Mouse (Mus musculus) midbrain, embryonic 16.5 days (tissue): ENCODE results near the gene Fgl2. TPM values are rescaled to one million over a fixed set of nuclear protein-coding genes. Genes with fewer than 3 reads are reported as not detected.

Experiments used
- ATAC-seq: fragments of 200-750 bp; cut with Nextera tagmentation; 2 replicates; pipeline ENCODE4 v1.8.0; 2017; ENCODE audit warnings: moderate TSS enrichment
- H3K27ac ChIP-seq: fragments of 300-500 bp; sonication (generic); 2 replicates; pipeline ENCODE4 v1.5.1; 2014; ENCODE audit warnings: mild to moderate bottlenecking, low read length, mixed read lengths
- H3K27me3 ChIP-seq: fragments of 300-500 bp; sonication (generic); 2 replicates; pipeline ENCODE4 v1.6.1; 2014; ENCODE audit warnings: low read depth, low read length, mixed read lengths; ENCODE audit not compliant: control insufficient read depth, insufficient read depth
- H3K36me3 ChIP-seq: fragments of 300-500 bp; sonication (generic); 2 replicates; pipeline ENCODE4 v1.6.1; 2014; ENCODE audit warnings: mild to moderate bottlenecking, low read length, moderate library complexity, mixed read lengths; ENCODE audit not compliant: control insufficient read depth, insufficient read depth
- H3K4me1 ChIP-seq: fragments of 300-500 bp; sonication (generic); 2 replicates; pipeline ENCODE4 v1.6.1; 2014; ENCODE audit warnings: mild to moderate bottlenecking, low read length, mixed read lengths; ENCODE audit not compliant: control insufficient read depth, insufficient read depth
- H3K4me2 ChIP-seq: fragments of 300-500 bp; sonication (generic); 2 replicates; pipeline ENCODE4 v1.6.1; 2014; ENCODE audit warnings: mild to moderate bottlenecking, low read length, mixed read lengths
- H3K4me3 ChIP-seq: fragments of 300-500 bp; sonication (generic); 2 replicates; pipeline ENCODE4 v1.5.1; 2014; ENCODE audit warnings: low read depth, mild to moderate bottlenecking, low read length, moderate library complexity, mixed read lengths
- H3K9ac ChIP-seq: fragments of 300-500 bp; sonication (generic); 2 replicates; pipeline ENCODE4 v1.6.1; 2014; ENCODE audit warnings: low read depth, low read length, mixed read lengths
- H3K9me3 ChIP-seq: fragments of 300-500 bp; sonication (generic); replicated peaks from 2 replicates; pipeline ENCODE4 v1.6.1; 2014; ENCODE audit warnings: mild to moderate bottlenecking, low read length, mixed read lengths; ENCODE audit not compliant: control insufficient read depth, poor library complexity, severe bottlenecking
- WGBS: fragments of 180-500 bp; shearing (Covaris S2); extraction: QIAGEN DNeasy Blood & Tissue Kit; methylation state at CpG from one replicate; pipeline ENCODE4 v1.1.7; 2014; 5-methylcytosine and 5-hydroxymethylcytosine counted together
- polyA plus RNA-seq: library from polyadenylated mRNA; unstranded; fragments of >200 nt; fragmentation: Nextera tagmentation; extraction: Ambion mirVana; gene quantifications from 2 replicates; pipeline ENCODE4 v1.2.1, GENCODE M21; 2015

Fgl2 gene
- polyA plus RNA-seq, 1 experiment from 2014 or later: 1.9 TPM

GRCm38 (mm10) chr5:21381986-21382385 lies 9.5 kb downstream of the Fgl2 start:
- Histone ChIP-seq H3K4me3 (no peak overlapping the region), H3K9ac (no peak overlapping the region), H3K36me3 (no peaks in the 10 kb centered on the region), H3K27me3 (no peaks in the 10 kb centered on the region), H3K4me1 (no peaks in the 10 kb centered on the region), H3K9me3 (no peaks in the 10 kb centered on the region), H3K27ac (no peak overlapping the region), H3K4me2 (no peak overlapping the region)
- 64% methylated on average over 6 of the region's 6 CpGs for WGBS
- no peak for ATAC-seq

GRCm38 (mm10) chr5:21382678-21383077 lies 10.2 kb downstream of the Fgl2 start:
- H3K4me2 ChIP-seq: no peak overlapping the region
- no peaks in the 10 kb centered on the region for H3K36me3 ChIP-seq
- no peaks in the 10 kb centered on the region for H3K9me3 ChIP-seq
- no peaks in the 10 kb centered on the region for H3K27me3 ChIP-seq
- WGBS: 70% methylated on average over 6 of the region's 6 CpGs
- H3K27ac ChIP-seq: no peak overlapping the region
- H3K9ac ChIP-seq: no peak overlapping the region
- no peak for ATAC-seq
- H3K4me3 ChIP-seq: no peak overlapping the region
- no peaks in the 10 kb centered on the region for H3K4me1 ChIP-seq

- H3K4me2 ChIP-seq: no peak overlapping the region
- WGBS: 48% methylated on average over 14 of the region's 14 CpGs
- no peaks in the 10 kb centered on the region for H3K4me1 ChIP-seq
- no peak overlapping the region for H3K9ac ChIP-seq
- no peaks in the 10 kb centered on the region for H3K27me3 ChIP-seq
- H3K4me3 ChIP-seq: no peak overlapping the region
- no peak overlapping the region for H3K27ac ChIP-seq
- H3K9me3 ChIP-seq: no peaks in the 10 kb centered on the region
- no peak for ATAC-seq
- no peaks in the 10 kb centered on the region for H3K36me3 ChIP-seq
Measured at GRCm38 (mm10) chr5:21383392-21384251, 11.2 kb downstream of the Fgl2 start.

GRCm38 (mm10) chr5:21384252-21384960 lies 12.0 kb downstream of the Fgl2 start:
- Histone ChIP-seq H3K27me3 (no peaks in the 10 kb centered on the region), H3K4me1 (no peaks in the 10 kb centered on the region), H3K36me3 (no peaks in the 10 kb centered on the region), H3K9ac (no peak overlapping the region), H3K9me3 (no peaks in the 10 kb centered on the region), H3K27ac (no peak overlapping the region), H3K4me3 (no peak overlapping the region), H3K4me2 (no peak overlapping the region)
- WGBS: 80% methylated on average over 13 of the region's 13 CpGs
- no peak for ATAC-seq

- Histone ChIP-seq H3K4me1 (no peaks in the 10 kb centered on the region), H3K4me3 (no peak overlapping the region), H3K27me3 (no peaks in the 10 kb centered on the region), H3K9ac (no peak overlapping the region), H3K27ac (no peak overlapping the region), H3K4me2 (no peak overlapping the region), H3K36me3 (no peaks in the 10 kb centered on the region), H3K9me3 (no peaks in the 10 kb centered on the region)
- no peak for ATAC-seq
- 94% methylated on average over 9 of the region's 9 CpGs for WGBS
Measured at GRCm38 (mm10) chr5:21384976-21385375, 12.5 kb downstream of the Fgl2 start.

GRCm38 (mm10) chr5:21386432-21386831 lies 14.0 kb downstream of the Fgl2 start:
- Histone ChIP-seq H3K27me3 (no peaks in the 10 kb centered on the region), H3K4me2 (no peak overlapping the region), H3K4me3 (no peak overlapping the region), H3K27ac (no peak overlapping the region), H3K9me3 (no peaks in the 10 kb centered on the region), H3K36me3 (no peaks in the 10 kb centered on the region), H3K4me1 (no peaks in the 10 kb centered on the region), H3K9ac (no peak overlapping the region)
- ATAC-seq: no peak
- 92% methylated on average over 4 of the region's 4 CpGs for WGBS

- H3K4me1 ChIP-seq: no peaks in the 10 kb centered on the region
- no peaks in the 10 kb centered on the region for H3K36me3 ChIP-seq
- no peak for ATAC-seq
- no peak overlapping the region for H3K27ac ChIP-seq
- H3K9me3 ChIP-seq: no peaks in the 10 kb centered on the region
- no peaks in the 10 kb centered on the region for H3K27me3 ChIP-seq
- no peak overlapping the region for H3K9ac ChIP-seq
- H3K4me3 ChIP-seq: no peak overlapping the region
- H3K4me2 ChIP-seq: no peak overlapping the region
Measured at GRCm38 (mm10) chr5:21387340-21387739, 14.9 kb downstream of the Fgl2 start.

GRCm38 (mm10) chr5:21388855-21389254 lies 16.4 kb downstream of the Fgl2 start:
- H3K36me3 ChIP-seq: no peaks in the 10 kb centered on the region
- H3K27ac ChIP-seq: no peak overlapping the region
- no peaks in the 10 kb centered on the region for H3K27me3 ChIP-seq
- H3K4me3 ChIP-seq: no peak overlapping the region
- H3K4me2 ChIP-seq: no peak overlapping the region
- H3K9me3 ChIP-seq: no peaks in the 10 kb centered on the region
- H3K9ac ChIP-seq: no peak overlapping the region
- WGBS: 88% methylated on average over 4 of the region's 4 CpGs
- H3K4me1 ChIP-seq: no peaks in the 10 kb centered on the region
- no peak for ATAC-seq
